Mouse (Mus musculus): ENCODE measurements around the gene Chil6. TPM values are rescaled to one million over a fixed set of nuclear protein-coding genes. Genes with fewer than 3 reads are reported as not detected.

The Chil6 gene
- not detected for polyA plus RNA-seq (2014; fragmentation: Illumina TruSeq; extraction: RNeasy Lipid Tissue Mini Kit (QIAGEN cat#74804); ENCODE audit: low read depth, low replicate concordance)

DNA sequence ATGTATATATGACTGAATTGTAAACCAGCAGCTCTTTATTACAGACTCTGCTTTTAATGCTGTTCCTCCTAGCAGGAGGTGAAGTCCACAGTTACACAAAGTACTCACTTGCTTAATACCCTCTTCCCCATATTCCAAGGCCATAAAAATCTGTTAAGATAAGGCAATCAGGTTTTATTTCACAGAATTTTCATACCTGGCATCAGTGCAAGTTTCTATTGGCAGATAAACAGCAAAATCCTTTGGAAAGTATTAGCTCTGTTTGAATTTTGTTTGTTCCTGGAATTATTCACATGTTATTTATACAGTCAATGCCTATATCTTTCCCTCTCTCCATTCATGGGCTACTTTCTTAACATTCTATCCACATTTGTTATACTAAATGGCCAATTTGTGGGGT, at the start of gene Chil6:
TSS of gene Chil6 (minus strand) at position 101 of the 400 bp plus-strand sequence.

Other genes starting within 250 kb of the Chil6 start
- 1.2 TPM for gene Chil3, start 238.6 kb downstream of the Chil6 start, polyA plus RNA-seq (2014; fragmentation: Illumina TruSeq; extraction: RNeasy Lipid Tissue Mini Kit (QIAGEN cat#74804); ENCODE audit: low read depth, low replicate concordance)
- not detected for gene Chil4, start 186.7 kb downstream of the Chil6 start, polyA plus RNA-seq (2014; fragmentation: Illumina TruSeq; extraction: RNeasy Lipid Tissue Mini Kit (QIAGEN cat#74804); ENCODE audit: low read depth, low replicate concordance)
- 1.9 TPM for gene Dennd2d, start 76.2 kb upstream of the Chil6 start, polyA plus RNA-seq (2014; fragmentation: Illumina TruSeq; extraction: RNeasy Lipid Tissue Mini Kit (QIAGEN cat#74804); ENCODE audit: low read depth, low replicate concordance)
- 103 TPM for gene Dram2, start 141.6 kb upstream of the Chil6 start, polyA plus RNA-seq (2014; fragmentation: Illumina TruSeq; extraction: RNeasy Lipid Tissue Mini Kit (QIAGEN cat#74804); ENCODE audit: low read depth, low replicate concordance)
- gene Cept1, start 141.6 kb upstream of the Chil6 start, polyA plus RNA-seq (2014; fragmentation: Illumina TruSeq; extraction: RNeasy Lipid Tissue Mini Kit (QIAGEN cat#74804); ENCODE audit: low read depth, low replicate concordance): 25.5 TPM

All from heart, adult 10 weeks (tissue).